Mouse (Mus musculus): ENCODE data around the gene Slc48a1. TPM values are rescaled to one million over a fixed set of nuclear protein-coding genes. Genes with fewer than 3 reads are reported as not detected.

The Slc48a1 gene
- polyA plus RNA-seq, 1 experiment from 2014 or later = 65.4 TPM

- Histone ChIP-seq H3K27me3 (replicated peaks; ENCODE audit: control insufficient read depth, insufficient read depth, low read length) (no peaks in the 10 kb centered on the region), H3K36me3 (ENCODE audit: control insufficient read depth, insufficient read depth, low read length) (no peaks in the 10 kb centered on the region), H3K27ac (ENCODE audit: low read depth, low read length) (no peak overlapping the region), H3K9ac (ENCODE audit: low read length) (no peak overlapping the region), H3K4me3 (ENCODE audit: low read depth, low read length) (no peak overlapping the region), H3K4me2 (ENCODE audit: low read length) (no peak overlapping the region), H3K9me3 (replicated peaks; ENCODE audit: control insufficient read depth, low read length) (no peaks in the 10 kb centered on the region), H3K4me1 (ENCODE audit: control insufficient read depth, insufficient read depth, low read length) (no peaks in the 10 kb centered on the region)
- DNase-seq (ENCODE audit: low spot score) (no peak), ATAC-seq (no peak)
- 51% methylated on average over 4 of the region's 4 CpGs for WGBS
Observed at GRCm38 (mm10) chr15:97742600-97742999, 35.7 kb upstream of the Slc48a1 start.

- no peak for DNase-seq (ENCODE audit: low spot score)
- no peak overlapping the region for H3K9ac ChIP-seq (ENCODE audit: low read length)
- H3K4me3 ChIP-seq (ENCODE audit: low read depth, low read length) = no peak overlapping the region
- H3K4me1 ChIP-seq (ENCODE audit: control insufficient read depth, insufficient read depth, low read length) = no peaks in the 10 kb centered on the region
- H3K4me2 ChIP-seq (ENCODE audit: low read length) = no peak overlapping the region
- no peaks in the 10 kb centered on the region for H3K36me3 ChIP-seq (ENCODE audit: control insufficient read depth, insufficient read depth, low read length)
- no peak for ATAC-seq
- no peak overlapping the region for H3K27ac ChIP-seq (ENCODE audit: low read depth, low read length)
- WGBS = 87% methylated on average over 5 of the region's 5 CpGs
- no peaks in the 10 kb centered on the region for H3K9me3 ChIP-seq (replicated peaks; ENCODE audit: control insufficient read depth, low read length)
- no peaks in the 10 kb centered on the region for H3K27me3 ChIP-seq (replicated peaks; ENCODE audit: control insufficient read depth, insufficient read depth, low read length)
Observed at GRCm38 (mm10) chr15:97743210-97743609, 35.1 kb upstream of the Slc48a1 start.

GRCm38 (mm10) chr15:97743961-97744525 is 34.3 kb upstream of the Slc48a1 start:
- 78% methylated on average over 12 of the region's 12 CpGs for WGBS
- ATAC-seq (no peak), DNase-seq (ENCODE audit: low spot score) (no peak)
- Histone ChIP-seq H3K27me3 (replicated peaks; ENCODE audit: control insufficient read depth, insufficient read depth, low read length) (no peaks in the 10 kb centered on the region), H3K4me1 (ENCODE audit: control insufficient read depth, insufficient read depth, low read length) (no peaks in the 10 kb centered on the region), H3K36me3 (ENCODE audit: control insufficient read depth, insufficient read depth, low read length) (no peaks in the 10 kb centered on the region), H3K4me3 (ENCODE audit: low read depth, low read length) (no peak overlapping the region), H3K9me3 (replicated peaks; ENCODE audit: control insufficient read depth, low read length) (no peaks in the 10 kb centered on the region), H3K9ac (ENCODE audit: low read length) (no peak overlapping the region), H3K4me2 (ENCODE audit: low read length) (no peak overlapping the region), H3K27ac (ENCODE audit: low read depth, low read length) (no peak overlapping the region)

DNA sequence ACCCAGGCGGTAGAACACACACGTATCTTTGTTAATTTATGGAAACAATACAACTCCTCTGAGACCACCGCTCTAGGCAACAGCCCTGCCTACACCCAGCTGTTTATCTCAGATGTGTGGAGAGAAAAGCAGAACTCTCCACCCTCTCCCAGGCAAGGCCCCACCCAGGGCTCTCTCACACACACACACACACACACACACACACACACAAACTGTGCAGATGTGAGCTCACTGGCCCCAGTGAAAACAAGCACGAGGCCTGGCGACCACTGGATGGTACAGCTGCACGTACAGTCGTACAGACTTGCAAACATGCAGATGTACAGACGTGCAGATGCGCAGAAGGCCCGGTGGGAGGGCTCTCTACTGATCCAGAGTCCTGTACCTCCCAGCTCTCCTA is 33.4 kb upstream of the Slc48a1 start:
- H3K36me3 ChIP-seq (ENCODE audit: control insufficient read depth, insufficient read depth, low read length) = no peaks in the 10 kb centered on the region
- H3K27ac ChIP-seq (ENCODE audit: low read depth, low read length) = no peak overlapping the region
- H3K27me3 ChIP-seq (replicated peaks; ENCODE audit: control insufficient read depth, insufficient read depth, low read length) = no peaks in the 10 kb centered on the region
- DNase-seq (ENCODE audit: low spot score) (no peak), ATAC-seq (no peak)
- H3K4me1 ChIP-seq (ENCODE audit: control insufficient read depth, insufficient read depth, low read length) = no peaks in the 10 kb centered on the region
- no peaks in the 10 kb centered on the region for H3K9me3 ChIP-seq (replicated peaks; ENCODE audit: control insufficient read depth, low read length)
- H3K4me3 ChIP-seq (ENCODE audit: low read depth, low read length) = no peak overlapping the region
- 75% methylated on average over 10 of the region's 10 CpGs for WGBS
- no peak overlapping the region for H3K9ac ChIP-seq (ENCODE audit: low read length)
- H3K4me2 ChIP-seq (ENCODE audit: low read length) = no peak overlapping the region

- Histone ChIP-seq H3K27ac (ENCODE audit: low read depth, low read length) (no peak overlapping the region), H3K9ac (ENCODE audit: low read length) (no peak overlapping the region), H3K4me3 (ENCODE audit: low read depth, low read length) (no peak overlapping the region), H3K9me3 (replicated peaks; ENCODE audit: control insufficient read depth, low read length) (no peaks in the 10 kb centered on the region), H3K27me3 (replicated peaks; ENCODE audit: control insufficient read depth, insufficient read depth, low read length) (no peaks in the 10 kb centered on the region), H3K36me3 (ENCODE audit: control insufficient read depth, insufficient read depth, low read length) (no peaks in the 10 kb centered on the region), H3K4me1 (ENCODE audit: control insufficient read depth, insufficient read depth, low read length) (peaks cover 3% of the 10 kb centered on the region), H3K4me2 (ENCODE audit: low read length) (no peak overlapping the region)
- ATAC-seq (no peak), DNase-seq (ENCODE audit: low spot score) (no peak)
- WGBS = 87% methylated on average over 9 of the region's 10 CpGs
Observed at GRCm38 (mm10) chr15:97745331-97745730, 33.0 kb upstream of the Slc48a1 start.

DNA sequence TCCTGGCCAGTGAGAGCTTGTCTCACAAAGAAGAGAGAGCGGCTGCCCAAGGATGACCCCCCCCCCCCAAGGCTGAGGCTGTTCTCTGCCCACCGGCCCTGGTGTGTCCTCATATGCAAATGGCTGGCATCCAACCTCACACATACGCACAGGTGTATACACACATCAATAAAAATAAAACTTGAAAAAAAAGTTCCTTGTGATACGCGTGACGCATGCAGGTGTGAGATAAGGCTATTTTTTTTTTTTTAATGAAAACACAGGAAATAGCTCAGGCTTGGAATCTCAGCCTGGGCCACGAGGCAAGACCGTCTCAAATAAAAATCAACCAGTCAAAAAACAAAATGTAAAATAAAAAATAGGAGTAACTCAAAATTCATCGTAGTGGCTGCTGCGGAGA is 32.0 kb upstream of the Slc48a1 start:
- 94% methylated on average over 10 of the region's 10 CpGs for WGBS
- Histone ChIP-seq H3K4me2 (ENCODE audit: low read length) (no peak overlapping the region), H3K36me3 (ENCODE audit: control insufficient read depth, insufficient read depth, low read length) (no peaks in the 10 kb centered on the region), H3K9ac (ENCODE audit: low read length) (no peak overlapping the region), H3K4me1 (ENCODE audit: control insufficient read depth, insufficient read depth, low read length) (peaks cover 8% of the 10 kb centered on the region), H3K27me3 (replicated peaks; ENCODE audit: control insufficient read depth, insufficient read depth, low read length) (no peaks in the 10 kb centered on the region), H3K9me3 (replicated peaks; ENCODE audit: control insufficient read depth, low read length) (no peaks in the 10 kb centered on the region), H3K4me3 (ENCODE audit: low read depth, low read length) (no peak overlapping the region), H3K27ac (ENCODE audit: low read depth, low read length) (no peak overlapping the region)
- DNase-seq (ENCODE audit: low spot score) (no peak), ATAC-seq (no peak)

DNA sequence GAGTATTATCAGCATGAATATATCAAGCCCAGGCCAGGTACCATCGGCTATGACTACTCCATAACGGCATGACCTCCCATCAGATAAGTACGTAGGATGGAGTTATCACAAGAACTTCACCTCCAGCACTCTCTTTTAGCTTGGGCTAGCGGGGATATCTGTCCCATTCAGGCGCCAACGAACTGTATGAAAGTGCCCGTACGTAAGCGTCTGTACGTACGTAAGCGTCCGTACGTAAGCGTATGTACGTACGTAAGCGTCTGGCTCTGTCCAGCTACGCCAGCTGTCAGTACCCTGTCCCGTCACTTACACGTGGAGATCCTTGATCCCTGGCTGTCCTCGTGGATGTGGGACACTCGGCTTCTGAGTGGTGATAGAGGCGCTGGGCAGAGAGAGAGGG is 31.6 kb upstream of the Slc48a1 start:
- Histone ChIP-seq H3K4me3 (ENCODE audit: low read depth, low read length) (no peak overlapping the region), H3K27ac (ENCODE audit: low read depth, low read length) (no peak overlapping the region), H3K9me3 (replicated peaks; ENCODE audit: control insufficient read depth, low read length) (no peaks in the 10 kb centered on the region), H3K9ac (ENCODE audit: low read length) (no peak overlapping the region), H3K27me3 (replicated peaks; ENCODE audit: control insufficient read depth, insufficient read depth, low read length) (no peaks in the 10 kb centered on the region), H3K4me2 (ENCODE audit: low read length) (no peak overlapping the region), H3K4me1 (ENCODE audit: control insufficient read depth, insufficient read depth, low read length) (peaks cover 8% of the 10 kb centered on the region), H3K36me3 (ENCODE audit: control insufficient read depth, insufficient read depth, low read length) (no peaks in the 10 kb centered on the region)
- DNase-seq (ENCODE audit: low spot score) (no peak), ATAC-seq (no peak)
- 95% methylated on average over 24 of the region's 24 CpGs for WGBS

- WGBS = 89% methylated on average over 4 of the region's 4 CpGs
- no peak overlapping the region for H3K27ac ChIP-seq (ENCODE audit: low read depth, low read length)
- H3K4me2 ChIP-seq (ENCODE audit: low read length) = no peak overlapping the region
- ATAC-seq = no peak
- peaks cover 8% of the 10 kb centered on the region for H3K4me1 ChIP-seq (ENCODE audit: control insufficient read depth, insufficient read depth, low read length)
- H3K36me3 ChIP-seq (ENCODE audit: control insufficient read depth, insufficient read depth, low read length) = no peaks in the 10 kb centered on the region
- no peak overlapping the region for H3K4me3 ChIP-seq (ENCODE audit: low read depth, low read length)
- H3K9ac ChIP-seq (ENCODE audit: low read length) = no peak overlapping the region
- no peak for DNase-seq (ENCODE audit: low spot score)
- no peaks in the 10 kb centered on the region for H3K27me3 ChIP-seq (replicated peaks; ENCODE audit: control insufficient read depth, insufficient read depth, low read length)
- no peaks in the 10 kb centered on the region for H3K9me3 ChIP-seq (replicated peaks; ENCODE audit: control insufficient read depth, low read length)
Observed at GRCm38 (mm10) chr15:97747486-97747885, 30.8 kb upstream of the Slc48a1 start.

DNA sequence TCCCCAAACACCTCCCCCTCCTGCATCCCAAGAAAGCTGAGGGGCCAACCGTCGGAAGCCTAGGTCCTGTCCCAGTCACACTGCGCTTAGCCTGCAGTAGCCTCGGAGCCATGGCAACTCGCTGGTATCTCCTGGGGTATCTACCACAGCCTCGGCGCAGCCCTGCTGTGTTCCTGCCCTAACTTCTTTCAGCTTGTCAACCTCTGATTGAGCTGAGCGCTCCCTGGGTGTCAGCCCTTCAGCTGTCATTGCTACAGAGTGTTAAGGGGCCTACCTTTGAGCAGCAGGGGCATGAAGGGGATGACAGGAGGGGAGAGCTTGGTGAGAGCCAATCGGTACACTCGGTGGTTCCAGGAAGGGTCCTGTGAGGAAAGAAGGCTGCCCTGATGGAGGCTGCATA is 30.0 kb upstream of the Slc48a1 start:
- H3K9me3 ChIP-seq (replicated peaks; ENCODE audit: control insufficient read depth, low read length) = no peaks in the 10 kb centered on the region
- no peaks in the 10 kb centered on the region for H3K36me3 ChIP-seq (ENCODE audit: control insufficient read depth, insufficient read depth, low read length)
- H3K9ac ChIP-seq (ENCODE audit: low read length) = no peak overlapping the region
- WGBS = 46% methylated on average over 10 of the region's 10 CpGs
- no peaks in the 10 kb centered on the region for H3K27me3 ChIP-seq (replicated peaks; ENCODE audit: control insufficient read depth, insufficient read depth, low read length)
- H3K4me3 ChIP-seq (ENCODE audit: low read depth, low read length) = no peak overlapping the region
- H3K27ac ChIP-seq (ENCODE audit: low read depth, low read length) = no peak overlapping the region
- DNase-seq (ENCODE audit: low spot score) (no peak), ATAC-seq (no peak)
- H3K4me1 ChIP-seq (ENCODE audit: control insufficient read depth, insufficient read depth, low read length) = peaks cover 8% of the 10 kb centered on the region
- H3K4me2 ChIP-seq (ENCODE audit: low read length) = no peak overlapping the region
